Mouse (Mus musculus) kidney, embryonic 15.5 days (tissue): ENCODE results near the gene Melk. TPM values are rescaled to one million over a fixed set of nuclear protein-coding genes. Genes with fewer than 3 reads are reported as not detected.

Source experiments
- ATAC-seq: fragments of 200-750 bp; cut with Nextera tagmentation; replicated peaks from 2 replicates; pipeline ENCODE4 v1.8.0; 2017; ENCODE audit warnings: moderate TSS enrichment; ENCODE audit not compliant: low FRiP score
- H3K27ac ChIP-seq: fragments of 300-500 bp; sonication (generic); 2 replicates; pipeline ENCODE4 v1.5.1; 2015; ENCODE audit warnings: mild to moderate bottlenecking, inconsistent platforms
- H3K27me3 ChIP-seq: fragments of 300-500 bp; sonication (generic); 2 replicates; pipeline ENCODE4 v1.6.1; 2015; ENCODE audit warnings: inconsistent platforms
- H3K36me3 ChIP-seq: fragments of 300-500 bp; sonication (generic); 2 replicates; pipeline ENCODE4 v1.6.1; 2015; ENCODE audit warnings: inconsistent platforms
- H3K4me1 ChIP-seq: fragments of 300-500 bp; sonication (generic); 2 replicates; pipeline ENCODE4 v1.6.1; 2015; ENCODE audit warnings: inconsistent platforms
- H3K4me2 ChIP-seq: fragments of 300-500 bp; sonication (generic); 2 replicates; pipeline ENCODE4 v1.6.1; 2015; ENCODE audit warnings: moderate library complexity, mild to moderate bottlenecking, inconsistent platforms
- H3K4me3 ChIP-seq: fragments of 300-500 bp; sonication (generic); replicated peaks from 2 replicates; pipeline ENCODE4 v1.5.1; 2015; ENCODE audit warnings: mild to moderate bottlenecking, inconsistent platforms
- H3K9ac ChIP-seq: fragments of 300-500 bp; sonication (generic); 2 replicates; pipeline ENCODE4 v1.6.1; 2015; ENCODE audit warnings: mild to moderate bottlenecking, inconsistent platforms
- H3K9me3 ChIP-seq: fragments of 300-500 bp; sonication (generic); replicated peaks from 2 replicates; pipeline ENCODE4 v1.6.1; 2016; ENCODE audit warnings: inconsistent platforms
- WGBS: fragments of 180-500 bp; shearing (Covaris S2); methylation state at CpG from one replicate; pipeline ENCODE4 v1.1.7; 2015; ENCODE audit warnings: mixed read lengths; 5-methylcytosine and 5-hydroxymethylcytosine counted together
- polyA plus RNA-seq: library from polyadenylated mRNA; unstranded; fragments of >200 nt; fragmentation: Nextera tagmentation; extraction: Ambion mirVana; gene quantifications from 2 replicates; pipeline ENCODE4 v1.2.1, GENCODE M21; 2015

Melk gene
- polyA plus RNA-seq, 1 experiment from 2014 or later = 47.9 TPM

GRCm38 (mm10) chr4:44281597-44282265 lies 18.9 kb upstream of the Melk start:
- Histone ChIP-seq H3K9me3 (no peaks in the 10 kb centered on the region), H3K36me3 (no peaks in the 10 kb centered on the region), H3K9ac (no peak overlapping the region), H3K4me1 (no peaks in the 10 kb centered on the region), H3K4me3 (no peak overlapping the region), H3K4me2 (no peak overlapping the region), H3K27me3 (no peaks in the 10 kb centered on the region), H3K27ac (no peak overlapping the region)
- WGBS = 70% methylated on average over 7 of the region's 7 CpGs
- no peak for ATAC-seq

GRCm38 (mm10) chr4:44292534-44292933 lies 8.1 kb upstream of the Melk start:
- H3K27ac ChIP-seq = no peak overlapping the region
- H3K36me3 ChIP-seq = no peaks in the 10 kb centered on the region
- no peak overlapping the region for H3K4me3 ChIP-seq
- no peak overlapping the region for H3K9ac ChIP-seq
- no peak overlapping the region for H3K4me2 ChIP-seq
- no peaks in the 10 kb centered on the region for H3K9me3 ChIP-seq
- no peak for ATAC-seq
- no peaks in the 10 kb centered on the region for H3K4me1 ChIP-seq
- no peaks in the 10 kb centered on the region for H3K27me3 ChIP-seq
- WGBS = 7% methylated on average over 7 of the region's 7 CpGs

GRCm38 (mm10) chr4:44295837-44296236 lies 4.8 kb upstream of the Melk start:
- ATAC-seq = no peak
- no peaks in the 10 kb centered on the region for H3K9me3 ChIP-seq
- no peaks in the 10 kb centered on the region for H3K36me3 ChIP-seq
- H3K27ac ChIP-seq = no peak overlapping the region
- 47% methylated on average over 1 of the region's 1 CpGs for WGBS
- no peaks in the 10 kb centered on the region for H3K4me1 ChIP-seq
- H3K27me3 ChIP-seq = no peaks in the 10 kb centered on the region
- H3K4me2 ChIP-seq = no peak overlapping the region
- no peak overlapping the region for H3K4me3 ChIP-seq
- no peak overlapping the region for H3K9ac ChIP-seq

- Histone ChIP-seq H3K27me3 (no peaks in the 10 kb centered on the region), H3K4me2 (no peak overlapping the region), H3K9me3 (no peaks in the 10 kb centered on the region), H3K9ac (no peak overlapping the region), H3K27ac (no peak overlapping the region), H3K4me1 (peaks cover 11% of the 10 kb centered on the region), H3K36me3 (peaks cover 58% of the 10 kb centered on the region), H3K4me3 (no peak overlapping the region)
- 91% methylated on average over 7 of the region's 7 CpGs for WGBS
- no peak for ATAC-seq
Observed at GRCm38 (mm10) chr4:44306585-44306984, 5.9 kb downstream of the Melk start.

- no peaks in the 10 kb centered on the region for H3K4me1 ChIP-seq
- H3K4me3 ChIP-seq = no peak overlapping the region
- no peaks in the 10 kb centered on the region for H3K27me3 ChIP-seq
- H3K27ac ChIP-seq = no peak overlapping the region
- peaks cover 89% of the 10 kb centered on the region for H3K36me3 ChIP-seq
- no peak overlapping the region for H3K9ac ChIP-seq
- H3K9me3 ChIP-seq = no peaks in the 10 kb centered on the region
- H3K4me2 ChIP-seq = no peak overlapping the region
- WGBS = 80% methylated on average over 4 of the region's 4 CpGs
- ATAC-seq = no peak
Observed at GRCm38 (mm10) chr4:44310429-44310828, 9.8 kb downstream of the Melk start.

- H3K9me3 ChIP-seq = no peaks in the 10 kb centered on the region
- no peak overlapping the region for H3K9ac ChIP-seq
- H3K4me1 ChIP-seq = no peaks in the 10 kb centered on the region
- 92% methylated on average over 4 of the region's 4 CpGs for WGBS
- peaks cover 84% of the 10 kb centered on the region for H3K36me3 ChIP-seq
- ATAC-seq = no peak
- H3K27me3 ChIP-seq = no peaks in the 10 kb centered on the region
- no peak overlapping the region for H3K4me3 ChIP-seq
- no peak overlapping the region for H3K27ac ChIP-seq
- H3K4me2 ChIP-seq = no peak overlapping the region
Observed at GRCm38 (mm10) chr4:44310911-44311310, 10.2 kb downstream of the Melk start.

- H3K27ac ChIP-seq = no peak overlapping the region
- 81% methylated on average over 12 of the region's 12 CpGs for WGBS
Observed at GRCm38 (mm10) chr4:44316270-44316809, 15.7 kb downstream of the Melk start.

GRCm38 (mm10) chr4:44320448-44320847 lies 19.8 kb downstream of the Melk start:
- Histone ChIP-seq H3K36me3 (peaks cover 41% of the 10 kb centered on the region), H3K9me3 (no peaks in the 10 kb centered on the region), H3K4me1 (no peaks in the 10 kb centered on the region), H3K4me3 (no peak overlapping the region), H3K9ac (no peak overlapping the region), H3K4me2 (no peak overlapping the region), H3K27ac (no peak overlapping the region), H3K27me3 (no peaks in the 10 kb centered on the region)
- WGBS = 95% methylated on average over 6 of the region's 6 CpGs
- ATAC-seq = no peak

More at GRCm38 (mm10) chr4:44316270-44316809, 15.7 kb downstream of the Melk start:
- Histone ChIP-seq H3K9me3 (no peaks in the 10 kb centered on the region), H3K9ac (no peak overlapping the region), H3K36me3 (peaks cover 62% of the 10 kb centered on the region), H3K27me3 (no peaks in the 10 kb centered on the region), H3K4me2 (no peak overlapping the region), H3K4me1 (no peaks in the 10 kb centered on the region), H3K4me3 (no peak overlapping the region)
- ATAC-seq = no peak

GRCm38 (mm10) chr4:44322124-44322523 lies 21.4 kb downstream of the Melk start:
- 93% methylated on average over 7 of the region's 7 CpGs for WGBS
- Histone ChIP-seq H3K27ac (no peak overlapping the region), H3K36me3 (peaks cover 55% of the 10 kb centered on the region), H3K4me3 (no peak overlapping the region), H3K9me3 (no peaks in the 10 kb centered on the region), H3K27me3 (no peaks in the 10 kb centered on the region), H3K9ac (no peak overlapping the region), H3K4me2 (no peak overlapping the region), H3K4me1 (no peaks in the 10 kb centered on the region)
- no peak for ATAC-seq

- Histone ChIP-seq H3K4me3 (no peak overlapping the region), H3K27me3 (no peaks in the 10 kb centered on the region), H3K36me3 (peaks cover 51% of the 10 kb centered on the region), H3K4me1 (no peaks in the 10 kb centered on the region), H3K4me2 (no peak overlapping the region), H3K9me3 (no peaks in the 10 kb centered on the region), H3K9ac (no peak overlapping the region), H3K27ac (no peak overlapping the region)
- WGBS = 48% methylated on average over 4 of the region's 4 CpGs
- ATAC-seq = no peak
Observed at GRCm38 (mm10) chr4:44325453-44325852, 24.8 kb downstream of the Melk start.

- Histone ChIP-seq H3K4me2 (no peak overlapping the region), H3K9ac (no peak overlapping the region), H3K27me3 (no peaks in the 10 kb centered on the region), H3K9me3 (no peaks in the 10 kb centered on the region), H3K4me3 (no peak overlapping the region), H3K36me3 (peaks cover 54% of the 10 kb centered on the region), H3K27ac (no peak overlapping the region), H3K4me1 (no peaks in the 10 kb centered on the region)
- ATAC-seq = no peak
- 89% methylated on average over 3 of the region's 3 CpGs for WGBS
Observed at GRCm38 (mm10) chr4:44326721-44327120, 26.0 kb downstream of the Melk start.

GRCm38 (mm10) chr4:44327976-44328375 lies 27.3 kb downstream of the Melk start:
- Histone ChIP-seq H3K4me1 (no peaks in the 10 kb centered on the region), H3K9me3 (no peaks in the 10 kb centered on the region), H3K4me2 (no peak overlapping the region), H3K9ac (no peak overlapping the region), H3K27me3 (no peaks in the 10 kb centered on the region), H3K4me3 (no peak overlapping the region), H3K27ac (no peak overlapping the region), H3K36me3 (peaks cover 62% of the 10 kb centered on the region)
- WGBS = 80% methylated on average over 1 of the region's 1 CpGs
- no peak for ATAC-seq

- no peak for ATAC-seq
- Histone ChIP-seq H3K4me1 (no peaks in the 10 kb centered on the region), H3K9ac (no peak overlapping the region), H3K27me3 (no peaks in the 10 kb centered on the region), H3K9me3 (no peaks in the 10 kb centered on the region), H3K4me2 (no peak overlapping the region), H3K4me3 (no peak overlapping the region), H3K27ac (no peak overlapping the region), H3K36me3 (peaks cover 41% of the 10 kb centered on the region)
- WGBS = 88% methylated on average over 8 of the region's 8 CpGs
Observed at GRCm38 (mm10) chr4:44335006-44335405, 34.3 kb downstream of the Melk start.
